Mouse (Mus musculus): ENCODE results near the gene Pclo. TPM values are rescaled to one million over a fixed set of nuclear protein-coding genes. Genes with fewer than 3 reads are reported as not detected.
"Not testable (repeated sequence)": the region's sequence is repeated elsewhere in the genome, so short reads cannot be mapped to it uniquely, and the experiment has no call there.

Gene Pclo
- 32.8 and 85.6 TPM in 2 replicates for polyA plus RNA-seq (2012; ENCODE audit: insufficient read depth, insufficient read length, low replicate concordance, missing spikeins)

DNA sequence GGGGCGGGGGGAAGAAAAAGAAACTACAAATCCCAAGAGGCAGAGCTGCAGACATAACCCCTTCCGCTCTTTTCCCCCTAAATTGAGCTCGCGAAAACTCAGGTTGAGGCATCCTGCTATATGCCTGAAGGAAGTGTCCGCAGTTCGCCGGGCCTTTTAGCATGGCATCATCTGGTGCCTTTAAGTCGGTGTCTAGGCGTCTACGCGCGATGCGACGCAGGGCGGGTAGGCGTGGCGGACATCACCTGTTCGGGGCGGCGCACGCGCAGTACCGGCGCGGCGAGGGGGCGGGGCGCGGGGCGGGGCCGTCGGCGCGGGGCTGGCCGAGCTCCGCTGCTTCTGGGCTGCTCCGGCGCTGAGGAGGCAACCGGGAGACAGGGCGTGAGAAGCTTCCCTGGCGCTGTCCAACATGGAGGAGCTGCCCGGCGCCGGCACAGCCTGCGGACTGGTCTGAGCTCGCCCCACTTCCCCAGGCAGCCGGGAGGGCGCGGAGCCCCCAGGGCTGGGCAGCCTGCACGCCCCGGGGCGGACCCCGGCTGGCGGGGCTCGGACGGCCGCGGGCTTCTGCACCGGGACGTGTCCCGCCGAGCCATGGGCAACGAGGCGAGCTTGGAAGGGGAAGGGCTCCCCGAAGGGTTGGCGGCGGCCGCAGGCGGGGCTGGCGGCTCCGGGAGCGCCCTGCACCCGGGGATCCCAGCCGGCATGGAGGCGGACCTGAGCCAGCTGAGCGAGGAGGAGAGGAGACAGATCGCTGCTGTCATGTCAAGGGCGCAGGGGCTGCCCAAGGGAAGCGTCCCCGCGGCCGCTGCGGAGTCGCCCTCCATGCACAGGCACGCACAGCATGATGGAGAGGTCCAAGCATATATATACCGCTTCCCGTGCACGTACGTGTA lies at the start of gene Pclo:
TSS of gene Pclo (plus strand) at position 288 of the 893 bp plus-strand sequence.
- peak within 1 kb of the TSS; percentile 96 for H3K4me3 ChIP-seq (ENCODE audit: insufficient read depth, low read depth, low read length)
- no peaks in the 10 kb centered on the region for H3K4me1 ChIP-seq (ENCODE audit: control insufficient read depth, insufficient read depth, low read length)
- H3K27ac ChIP-seq (ENCODE audit: insufficient read depth, low read depth, low read length), result peak within 1 kb of the TSS; percentile 75
- TF ChIP-seq CTCF (IDR thresholded peaks at IDR 0.05; ENCODE audit: insufficient read depth, low read depth, low read length) (no peak), POLR2A (IDR thresholded peaks at IDR 0.05; ENCODE audit: insufficient read depth, low read depth, low read length) (peak; percentile 70)
- under 1% methylated on average over 87 of the region's 89 CpGs for WGBS

DNA sequence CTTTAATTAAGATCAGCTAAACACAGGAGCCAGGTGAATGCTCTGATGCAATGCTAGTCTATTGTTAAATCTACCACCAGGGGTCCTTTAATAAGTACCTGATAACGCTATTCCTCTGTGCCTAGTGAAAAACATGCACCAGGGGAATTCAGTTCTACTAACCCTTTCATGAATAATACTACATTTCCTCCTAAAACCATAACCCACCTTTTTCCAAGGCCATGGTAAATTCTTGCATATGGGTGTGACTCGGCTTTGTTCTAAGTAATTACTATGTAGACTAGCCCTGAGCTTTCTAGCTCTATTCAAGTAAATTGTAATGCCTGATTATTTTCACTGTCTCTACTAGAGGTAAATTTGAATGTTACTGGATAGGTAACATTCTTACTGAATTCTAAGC lies 20.3 kb upstream of the Pclo start:
- H3K4me1 ChIP-seq (ENCODE audit: control insufficient read depth, insufficient read depth, low read length); H3K4me3 ChIP-seq (ENCODE audit: insufficient read depth, low read depth, low read length); H3K27ac ChIP-seq (ENCODE audit: insufficient read depth, low read depth, low read length): not testable (repeated sequence)
- 62% methylated on average over 2 of the region's 2 CpGs for WGBS

DNA sequence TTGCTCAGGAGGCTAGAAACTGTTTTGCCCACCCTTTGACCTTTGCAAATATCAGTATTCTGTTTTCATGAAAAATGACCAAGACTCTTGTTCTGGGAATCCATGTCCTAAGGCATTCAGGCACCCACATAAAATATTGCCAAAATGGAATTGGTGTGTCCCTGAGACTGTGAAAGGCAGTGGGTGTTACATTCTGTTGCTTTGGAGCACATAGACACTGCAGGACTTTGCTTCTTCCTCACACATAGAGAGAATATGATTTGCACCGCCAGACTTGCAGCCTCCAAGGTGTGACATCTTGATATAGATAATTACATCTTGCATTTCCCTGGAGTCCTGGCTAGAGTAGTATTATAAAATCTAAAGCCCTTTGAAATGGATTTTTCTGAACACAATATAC lies 6.2 kb upstream of the Pclo start:
- Histone ChIP-seq H3K27ac (ENCODE audit: insufficient read depth, low read depth, low read length) (no peak overlapping the region), H3K4me1 (ENCODE audit: control insufficient read depth, insufficient read depth, low read length) (no peaks in the 10 kb centered on the region), H3K4me3 (ENCODE audit: insufficient read depth, low read depth, low read length) (no peak overlapping the region)
- TF ChIP-seq CTCF (IDR thresholded peaks at IDR 0.05; ENCODE audit: insufficient read depth, low read depth, low read length), result no peak
- no peak for TF ChIP-seq POLR2A (IDR thresholded peaks at IDR 0.05; ENCODE audit: insufficient read depth, low read depth, low read length)
- 87% methylated on average over 1 of the region's 1 CpGs for WGBS

DNA sequence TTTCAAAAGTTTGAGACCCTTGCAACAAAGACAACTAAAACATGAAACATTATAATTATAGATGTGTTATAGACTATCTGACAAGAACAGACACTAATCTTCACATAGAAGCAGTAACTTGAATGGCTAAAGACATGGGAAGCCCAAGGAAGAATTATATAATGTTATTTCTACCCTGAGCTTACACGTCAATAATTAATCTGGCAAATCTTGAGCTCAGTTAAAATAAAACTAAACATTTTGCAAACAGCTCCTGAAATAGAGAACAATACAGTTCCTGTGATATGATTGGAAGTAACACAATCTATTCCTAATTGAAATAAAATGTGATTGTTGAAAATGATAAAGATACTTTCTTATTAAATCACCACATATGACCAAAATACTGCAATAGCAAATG lies 5.1 kb upstream of the Pclo start:
- no peak overlapping the region for H3K27ac ChIP-seq (ENCODE audit: insufficient read depth, low read depth, low read length)
- H3K4me3 ChIP-seq (ENCODE audit: insufficient read depth, low read depth, low read length), result no peak overlapping the region
- no peaks in the 10 kb centered on the region for H3K4me1 ChIP-seq (ENCODE audit: control insufficient read depth, insufficient read depth, low read length)
- 82% methylated on average over 1 of the region's 1 CpGs for WGBS
- TF ChIP-seq POLR2A (IDR thresholded peaks at IDR 0.05; ENCODE audit: insufficient read depth, low read depth, low read length) (no peak), CTCF (IDR thresholded peaks at IDR 0.05; ENCODE audit: insufficient read depth, low read depth, low read length) (no peak)

DNA sequence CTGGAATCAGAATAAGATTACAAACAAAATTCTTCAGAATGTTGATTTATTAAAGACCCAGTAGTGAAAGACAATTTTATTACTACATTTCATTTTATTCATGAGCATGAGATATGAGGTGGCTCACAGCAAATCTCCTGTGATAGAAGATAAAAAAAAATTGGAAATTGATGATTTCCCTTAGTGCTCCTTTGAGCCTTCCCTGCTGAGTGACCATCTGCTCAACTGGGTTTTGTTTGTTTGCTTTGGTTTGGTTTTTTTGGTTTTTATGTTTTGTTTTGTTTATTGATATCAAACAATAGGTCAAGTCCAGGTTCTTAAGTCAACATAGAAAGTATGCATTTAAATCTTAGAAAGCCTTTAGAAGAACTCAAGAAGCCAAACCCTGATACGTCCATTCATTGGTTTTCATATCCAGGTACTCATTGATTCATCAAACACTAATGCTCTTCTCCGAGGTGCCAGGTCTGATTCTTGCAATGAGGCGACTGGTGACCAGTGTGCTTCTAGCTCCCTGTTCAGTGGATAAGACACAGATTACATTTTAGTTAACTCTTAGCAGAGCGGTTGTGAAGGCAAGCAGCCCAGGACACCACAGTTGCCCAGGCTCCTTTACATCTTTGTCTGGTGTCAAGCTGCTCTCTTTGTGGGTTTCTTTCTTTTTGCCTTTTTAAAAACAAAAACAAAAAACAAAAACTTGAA lies 3.6 kb downstream of the Pclo start:
- WGBS, result 88% methylated on average over 4 of the region's 4 CpGs
- no peak for TF ChIP-seq POLR2A (IDR thresholded peaks at IDR 0.05; ENCODE audit: insufficient read depth, low read depth, low read length)
- TF ChIP-seq CTCF (IDR thresholded peaks at IDR 0.05; ENCODE audit: insufficient read depth, low read depth, low read length), result no peak
- Histone ChIP-seq H3K27ac (ENCODE audit: insufficient read depth, low read depth, low read length) (no peak overlapping the region), H3K4me3 (ENCODE audit: insufficient read depth, low read depth, low read length) (no peak overlapping the region), H3K4me1 (ENCODE audit: control insufficient read depth, insufficient read depth, low read length) (no peaks in the 10 kb centered on the region)

DNA sequence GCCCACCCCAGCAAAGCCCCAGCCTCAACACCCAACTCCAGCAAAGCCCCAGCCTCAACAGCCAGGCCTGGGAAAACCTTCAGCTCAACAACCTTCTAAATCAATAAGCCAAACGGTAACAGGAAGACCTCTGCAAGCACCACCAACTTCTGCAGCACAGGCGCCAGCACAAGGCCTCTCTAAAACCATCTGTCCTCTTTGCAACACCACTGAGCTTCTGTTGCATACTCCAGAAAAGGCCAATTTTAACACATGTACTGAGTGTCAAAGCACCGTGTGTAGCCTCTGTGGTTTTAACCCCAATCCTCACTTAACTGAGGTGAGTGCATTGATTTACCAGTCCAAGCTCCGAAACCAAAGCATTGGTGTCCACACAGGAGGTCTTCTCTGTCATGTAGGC lies 7.3 kb downstream of the Pclo start:
- Histone ChIP-seq H3K4me1 (ENCODE audit: control insufficient read depth, insufficient read depth, low read length) (no peaks in the 10 kb centered on the region), H3K4me3 (ENCODE audit: insufficient read depth, low read depth, low read length) (no peak overlapping the region), H3K27ac (ENCODE audit: insufficient read depth, low read depth, low read length) (no peak overlapping the region)
- WGBS, result 91% methylated on average over 4 of the region's 4 CpGs
- TF ChIP-seq CTCF (IDR thresholded peaks at IDR 0.05; ENCODE audit: insufficient read depth, low read depth, low read length) (no peak), POLR2A (IDR thresholded peaks at IDR 0.05; ENCODE audit: insufficient read depth, low read depth, low read length) (no peak)

DNA sequence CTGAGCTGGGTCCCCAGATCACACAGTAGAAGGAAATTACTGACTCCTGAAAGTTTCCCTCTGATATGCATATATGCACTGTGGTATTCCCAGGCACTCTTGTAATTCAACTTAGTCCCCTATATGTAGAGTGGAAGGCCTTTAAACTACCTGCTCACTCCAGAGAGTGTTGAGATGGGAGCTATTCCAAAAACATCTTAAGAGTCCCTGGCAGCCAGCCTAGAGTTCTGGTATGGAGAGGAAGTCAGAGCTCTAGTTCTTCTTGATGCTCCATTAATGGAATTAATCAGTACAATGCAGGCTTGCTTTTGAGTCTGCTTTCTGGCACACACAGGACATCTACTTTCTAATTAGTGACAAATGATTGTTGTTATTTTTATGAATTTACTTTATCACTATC lies 11.3 kb downstream of the Pclo start:
- TF ChIP-seq CTCF (IDR thresholded peaks at IDR 0.05; ENCODE audit: insufficient read depth, low read depth, low read length) (no peak), POLR2A (IDR thresholded peaks at IDR 0.05; ENCODE audit: insufficient read depth, low read depth, low read length) (no peak)
- Histone ChIP-seq H3K4me3 (ENCODE audit: insufficient read depth, low read depth, low read length) (no peak overlapping the region), H3K4me1 (ENCODE audit: control insufficient read depth, insufficient read depth, low read length) (no peaks in the 10 kb centered on the region), H3K27ac (ENCODE audit: insufficient read depth, low read depth, low read length) (no peak overlapping the region)

DNA sequence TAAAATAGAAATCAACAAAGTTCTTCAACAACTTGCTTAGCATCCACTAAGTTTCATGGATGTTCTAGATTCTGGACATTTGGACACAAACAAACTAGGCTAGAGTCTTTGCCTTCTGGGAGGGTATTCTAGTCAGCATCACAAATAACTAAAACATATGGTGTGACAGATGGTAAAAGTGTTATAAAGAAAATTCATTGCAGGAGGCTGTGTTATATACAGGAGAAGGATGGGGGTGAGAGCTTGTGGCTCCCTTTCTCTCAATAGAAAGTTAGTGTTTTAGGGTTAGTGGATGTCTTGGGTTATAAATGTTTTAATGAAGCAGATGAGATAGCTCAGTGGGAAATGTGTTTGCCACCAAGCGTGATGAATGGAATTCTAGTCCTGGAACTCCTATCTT lies 13.1 kb downstream of the Pclo start:
- Histone ChIP-seq H3K27ac (ENCODE audit: insufficient read depth, low read depth, low read length) (no peak overlapping the region), H3K4me1 (ENCODE audit: control insufficient read depth, insufficient read depth, low read length) (no peaks in the 10 kb centered on the region), H3K4me3 (ENCODE audit: insufficient read depth, low read depth, low read length) (no peak overlapping the region)
- WGBS, result 88% methylated on average over 1 of the region's 1 CpGs
- TF ChIP-seq POLR2A (IDR thresholded peaks at IDR 0.05; ENCODE audit: insufficient read depth, low read depth, low read length) (no peak), CTCF (IDR thresholded peaks at IDR 0.05; ENCODE audit: insufficient read depth, low read depth, low read length) (no peak)

DNA sequence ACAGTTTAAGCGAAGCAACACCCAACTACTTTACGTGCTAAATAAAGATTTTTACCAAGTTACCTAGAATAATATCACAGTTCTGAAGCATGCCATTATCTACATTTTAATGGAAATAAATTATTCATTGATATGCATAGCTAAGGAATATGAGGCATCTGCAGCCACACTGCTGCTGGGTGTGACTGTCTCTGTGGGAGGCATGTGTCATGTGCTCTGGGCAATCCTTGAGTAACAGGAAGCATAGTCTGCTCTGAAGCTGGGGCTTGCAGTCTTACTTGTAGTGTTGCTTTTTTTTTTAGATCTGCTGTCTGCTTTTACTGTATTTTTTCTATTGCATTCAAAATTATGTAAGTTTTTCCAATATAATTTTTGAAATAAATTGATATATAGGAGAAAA lies 17.2 kb downstream of the Pclo start:
- 91% methylated on average over 2 of the region's 2 CpGs for WGBS
- Histone ChIP-seq H3K27ac (ENCODE audit: insufficient read depth, low read depth, low read length) (no peak overlapping the region), H3K4me1 (ENCODE audit: control insufficient read depth, insufficient read depth, low read length) (no peaks in the 10 kb centered on the region), H3K4me3 (ENCODE audit: insufficient read depth, low read depth, low read length) (no peak overlapping the region)
- no peak for TF ChIP-seq CTCF (IDR thresholded peaks at IDR 0.05; ENCODE audit: insufficient read depth, low read depth, low read length)
- TF ChIP-seq POLR2A (IDR thresholded peaks at IDR 0.05; ENCODE audit: insufficient read depth, low read depth, low read length), result no peak

Measured in olfactory bulb, adult 2 months (tissue).